Mouse (Mus musculus) CD8-positive naive resting alpha-beta T cell, adult 2 months (primary cell): ENCODE measurements around the gene Tyro3.

Experiments used
- DNase-seq, 2 experiments: peaks; one replicate each; pipeline ENCODE4 v3.0.0; 2022; ENCODE audit warnings: low read depth in 2 of 2, low spot score in 2 of 2

Tyro3 gene

DNA sequence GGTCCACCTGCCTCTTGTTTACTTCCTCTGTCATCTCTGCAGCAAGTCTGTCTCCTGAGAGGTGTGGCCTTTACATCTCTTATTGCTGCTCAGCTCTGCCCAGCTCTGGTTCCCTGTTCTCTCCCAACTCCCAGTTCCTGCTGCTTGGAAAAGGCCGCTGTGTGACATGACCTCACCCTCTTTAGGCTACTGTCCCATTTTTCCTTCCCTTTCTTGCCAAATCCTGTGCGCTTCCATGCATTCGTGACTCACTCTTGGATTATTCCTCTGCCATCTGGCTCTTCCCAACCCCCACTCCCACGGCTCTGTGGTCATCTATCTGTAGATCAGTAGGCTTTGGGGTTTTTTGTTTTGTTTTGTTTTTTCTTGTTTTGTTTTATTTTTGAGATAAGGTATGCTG, 49.4 kb downstream of the Tyro3 start:
- no peak for DNase-seq

DNA sequence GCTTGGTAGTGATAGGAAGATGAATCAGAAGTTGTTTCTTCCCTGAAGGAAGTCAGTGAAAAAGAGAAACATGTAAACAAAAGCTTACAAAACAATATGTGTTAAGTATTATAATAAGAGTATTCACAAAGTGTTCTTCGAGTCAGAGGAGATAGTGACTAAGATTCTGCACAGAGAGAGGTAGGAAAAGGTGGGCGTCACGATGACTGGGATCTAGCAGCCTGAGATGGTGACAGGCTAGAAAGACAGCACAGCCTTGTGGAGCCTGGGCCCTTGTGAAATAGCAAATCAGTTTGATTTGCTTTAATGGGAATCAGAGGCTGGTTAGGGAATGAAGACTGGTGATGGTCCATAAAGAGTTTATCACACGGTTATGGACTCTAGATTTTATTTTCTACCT, 56.3 kb downstream of the Tyro3 start:
- DNase-seq: no peak

DNA sequence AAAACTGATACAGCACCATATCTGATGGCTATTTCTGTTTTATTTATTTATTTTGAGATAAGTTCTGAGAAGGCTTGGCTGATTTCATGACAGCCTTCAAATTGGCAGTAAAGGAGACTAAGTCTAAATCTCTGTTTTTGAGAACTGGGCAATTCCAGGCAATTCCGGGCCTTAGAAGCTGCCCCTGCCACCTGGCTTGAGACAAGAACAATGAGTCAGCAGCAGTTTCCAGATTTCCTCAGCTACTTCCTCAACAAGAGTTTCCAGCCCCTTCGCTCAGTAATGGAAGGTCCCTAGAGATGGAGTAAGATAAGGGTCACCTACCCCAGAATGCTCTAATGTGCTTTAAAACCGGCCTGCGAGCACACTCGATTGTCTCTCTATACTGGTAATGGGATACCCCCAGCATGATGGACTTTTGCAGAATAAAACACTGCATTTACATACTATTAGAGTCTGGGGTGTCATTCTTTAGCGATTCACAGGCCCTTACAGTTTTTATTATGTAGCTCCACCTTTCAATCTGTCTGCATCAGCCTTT, 57.8 kb downstream of the Tyro3 start:
- DNase-seq: no peak

DNA sequence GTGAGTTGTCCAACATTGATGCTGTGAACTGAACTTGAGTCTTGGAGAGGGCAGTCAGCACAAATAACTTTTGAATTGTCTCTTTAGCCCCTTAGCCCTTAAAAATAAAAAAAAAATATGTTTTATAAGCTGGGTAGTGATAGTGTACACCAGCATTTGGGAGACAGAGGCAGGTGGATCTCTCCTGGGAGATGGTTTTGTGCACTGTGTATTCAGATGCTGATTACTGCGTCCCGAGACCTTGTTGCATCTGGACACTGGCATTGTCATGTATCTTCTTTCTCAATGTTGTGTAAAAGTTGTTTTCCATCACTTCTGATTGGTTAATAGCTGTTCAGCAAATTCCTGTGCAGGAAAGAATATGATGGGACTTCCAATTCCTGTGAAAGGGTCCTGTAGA, 59.8 kb downstream of the Tyro3 start:
- DNase-seq: no peak

DNA sequence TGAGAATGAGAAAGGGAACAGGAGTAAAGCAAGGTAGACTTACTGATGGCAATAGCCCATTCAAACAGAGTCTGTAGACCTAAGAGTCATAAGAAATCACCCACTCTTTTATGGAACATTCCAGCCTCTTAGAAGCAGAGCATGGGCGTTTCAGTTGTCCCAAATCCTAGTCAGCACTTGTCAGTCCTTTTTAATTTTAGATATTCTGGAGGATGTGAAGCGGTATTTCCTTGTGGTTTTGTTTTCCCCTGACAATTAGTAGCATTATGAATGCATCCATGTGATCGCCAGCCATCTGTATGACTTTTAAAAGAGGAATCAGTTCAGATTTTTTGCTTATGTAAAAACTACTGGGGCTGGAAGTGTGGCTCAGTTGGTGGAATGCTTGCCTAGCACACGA, 67.0 kb downstream of the Tyro3 start:
- DNase-seq: no peak
